Mouse (Mus musculus) CD4-positive, CD25-positive, alpha-beta regulatory T cell (primary cell): Measurements from ENCODE around the gene Paxip1. TPM values are rescaled to one million over a fixed set of nuclear protein-coding genes. Genes with fewer than 3 reads are reported as not detected.

ENCODE experiments used
- polyA plus RNA-seq: library from polyadenylated mRNA; unstranded; fragments of 100-300 nt; shearing (Covaris generic); gene quantifications from one replicate; pipeline ENCODE4 v1.2.1, GENCODE M21; 2017

The Paxip1 gene
- polyA plus RNA-seq: 48.0 TPM

GRCm38 (mm10) chr5:27791303-27792172, at the start of gene Paxip1:
Gene Paxip1 (minus strand): TSS chr5:27791691.

Other genes starting within 250 kb of the Paxip1 start
- not detected for gene Htr5a, start 50.5 kb upstream of the Paxip1 start, polyA plus RNA-seq